Mouse (Mus musculus) thymus, postnatal 36 days (tissue): ENCODE measurements at regions not wholly inside any gene's neighbourhood (a gene's known extent, or its start where the extent isn't known, plus 50 kb on each side); places are given as distances from the start of the nearest gene placed in this dataset.

ENCODE experiments used
- DNase-seq, 2 experiments: peaks; one replicate each; pipeline ENCODE4 v3.0.0; 2022; ENCODE audit warnings: mixed read lengths in 2 of 2

GRCm38 (mm10) chr15:64532260-64533120 lies 285.0 kb upstream of the Gm21798 start:
- DNase-seq: no peak

- DNase-seq: no peak
Measured at GRCm38 (mm10) chr15:64533169-64533795, 284.2 kb upstream of the Gm21798 start.

GRCm38 (mm10) chr15:64534166-64534565 lies 283.3 kb upstream of the Gm21798 start:
- DNase-seq: no peak

- no peak for DNase-seq
Measured at GRCm38 (mm10) chr15:64535160-64535559, 282.3 kb upstream of the Gm21798 start.

- no peak for DNase-seq
Measured at GRCm38 (mm10) chr15:64541395-64541794, 276.1 kb upstream of the Gm21798 start.

- DNase-seq: no peak
Measured at GRCm38 (mm10) chr15:64542250-64542901, 275.1 kb upstream of the Gm21798 start.

GRCm38 (mm10) chr15:64542908-64543307 lies 274.6 kb upstream of the Gm21798 start:
- DNase-seq: no peak

- no peak for DNase-seq
Measured at GRCm38 (mm10) chr15:64546035-64546434, 271.5 kb upstream of the Gm21798 start.

GRCm38 (mm10) chr15:64557540-64557939 lies 260.0 kb upstream of the Gm21798 start:
- no peak for DNase-seq

GRCm38 (mm10) chr15:64558220-64558619 lies 259.3 kb upstream of the Gm21798 start:
- DNase-seq: no peak

- no peak for DNase-seq
Measured at GRCm38 (mm10) chr15:64562431-64563111, 254.9 kb upstream of the Gm21798 start.

- no peak for DNase-seq
Measured at GRCm38 (mm10) chr15:64564703-64565102, 252.8 kb upstream of the Gm21798 start.

GRCm38 (mm10) chr15:64576891-64577535 lies 240.5 kb upstream of the Gm21798 start:
- DNase-seq: no peak

GRCm38 (mm10) chr15:64578991-64579390 lies 238.5 kb upstream of the Gm21798 start:
- no peak for DNase-seq

GRCm38 (mm10) chr15:64580481-64580880 lies 237.0 kb upstream of the Gm21798 start:
- no peak for DNase-seq

GRCm38 (mm10) chr15:64581046-64581445 lies 236.4 kb upstream of the Gm21798 start:
- no peak for DNase-seq

- DNase-seq: no peak
Measured at GRCm38 (mm10) chr15:64584129-64584528, 233.4 kb upstream of the Gm21798 start.

- DNase-seq: no peak
Measured at GRCm38 (mm10) chr15:64586776-64587175, 230.7 kb upstream of the Gm21798 start.

GRCm38 (mm10) chr15:64590092-64590881 lies 227.2 kb upstream of the Gm21798 start:
- no peak for DNase-seq

GRCm38 (mm10) chr15:64613503-64613902 lies 204.0 kb upstream of the Gm21798 start:
- no peak for DNase-seq

GRCm38 (mm10) chr15:64618471-64618870 lies 199.0 kb upstream of the Gm21798 start:
- no peak for DNase-seq

- no peak for DNase-seq
Measured at GRCm38 (mm10) chr15:64621876-64622275, 195.6 kb upstream of the Gm21798 start.
